Mouse (Mus musculus) spleen, postnatal 10 days (tissue): ENCODE measurements around the gene Med25.

Source experiments
- DNase-seq, 2 experiments: peaks; one replicate each; pipeline ENCODE4 v3.0.0; 2021 to 2022; ENCODE audit warnings: low spot score in 2 of 2

Gene Med25

GRCm38 (mm10) chr7:44863982-44864494, 28.5 kb downstream of the Med25 start:
- no peak for DNase-seq

GRCm38 (mm10) chr7:44863210-44863609, 29.3 kb downstream of the Med25 start:
- no peak for DNase-seq

- DNase-seq: no peak
Measured at GRCm38 (mm10) chr7:44862434-44862833, 30.1 kb downstream of the Med25 start.

GRCm38 (mm10) chr7:44861429-44861816, 31.1 kb downstream of the Med25 start:
- DNase-seq: no peak

GRCm38 (mm10) chr7:44860576-44861428, 31.7 kb downstream of the Med25 start:
- peak; percentile 66 to 87 for DNase-seq

- DNase-seq: no peak
Measured at GRCm38 (mm10) chr7:44859896-44860295, 32.6 kb downstream of the Med25 start.

- peak; percentile 65 to 82 for DNase-seq
Measured at GRCm38 (mm10) chr7:44857905-44858304, 34.6 kb downstream of the Med25 start.

GRCm38 (mm10) chr7:44857042-44857552, 35.4 kb downstream of the Med25 start, which contains the start of gene Pnkp:
Gene Pnkp (plus strand): TSS chr7:44857139.
- DNase-seq: peak; percentile 86 to 91

- DNase-seq: peak in 1 of 2 experiments; percentile 42
Measured at GRCm38 (mm10) chr7:44856265-44856916, 36.1 kb downstream of the Med25 start.

GRCm38 (mm10) chr7:44855036-44855435, 37.5 kb downstream of the Med25 start:
- DNase-seq: no peak

GRCm38 (mm10) chr7:44854356-44855031, 38.0 kb downstream of the Med25 start:
- peak; percentile 87 to 89 for DNase-seq

- DNase-seq: peak in 1 of 2 experiments; percentile 51
Measured at GRCm38 (mm10) chr7:44853596-44854355, 38.7 kb downstream of the Med25 start.

GRCm38 (mm10) chr7:44853065-44853464, 39.4 kb downstream of the Med25 start:
- DNase-seq: no peak

GRCm38 (mm10) chr7:44852259-44853027, 40.1 kb downstream of the Med25 start:
- DNase-seq: peak in 1 of 2 experiments; percentile 23

GRCm38 (mm10) chr7:44851625-44852234, 40.8 kb downstream of the Med25 start:
- DNase-seq: no peak

- DNase-seq: no peak
Measured at GRCm38 (mm10) chr7:44850789-44851624, 41.5 kb downstream of the Med25 start.

- DNase-seq: peak; percentile 58 to 82
Measured at GRCm38 (mm10) chr7:44850146-44850545, 42.4 kb downstream of the Med25 start.

- peak; percentile 90 for DNase-seq
Measured at GRCm38 (mm10) chr7:44849416-44850111, 42.9 kb downstream of the Med25 start.
